In genomic region chr15:102948842-102949241, GRCm38 (mm10) we compare ENCODE assay signal across 22 mouse cellular contexts. TPM values are rescaled to one million over a fixed set of nuclear protein-coding genes. Genes with fewer than 3 reads are reported as not detected.
DNase-seq lines count a peak whose midpoint lies in the region; ATAC-seq and TF ChIP-seq lines count a peak whose summit lies in the region.
"Had no signal": no experiment of that assay in that cellular context is flagged by ENCODE, and none has a peak within 500 bp of the region (broad histone marks: within the 10 kb centered on the region; RNA-seq: fewer than 3 reads in every experiment).

No protein-coding gene starts in this region.

- H3K4me1 ChIP-seq in cerebellum, adult 2 months (ENCODE audit: control insufficient read depth, insufficient read depth, low read length), result no peaks in the 10 kb centered on the region
- H3K4me1 ChIP-seq in limb, embryonic 11.5 days (ENCODE audit: control insufficient read depth, insufficient read depth, low read length), result peaks cover 4% of the 10 kb centered on the region; the same call in 1 of the 2 replicates
- no peaks in the 10 kb centered on the region for H3K4me1 ChIP-seq in neural tube, embryonic 15.5 days
- no peaks in the 10 kb centered on the region for H3K4me1 ChIP-seq in intestine, postnatal 0 days (replicated peaks; ENCODE audit: control insufficient read depth, insufficient read depth, low read length)
- H3K4me1 ChIP-seq: embryonic facial prominence, embryonic 15.5 days; heart, embryonic 12.5 days; hindbrain, embryonic 10.5 days had no signal

- no peak for TF ChIP-seq CTCF in cerebellum, adult 2 months (IDR thresholded peaks at IDR 0.05; ENCODE audit: borderline replicate concordance, insufficient read depth, low read depth, low read length)
- no peak for TF ChIP-seq CTCF in intestine, postnatal 0 days (IDR thresholded peaks at IDR 0.05; ENCODE audit: low read depth)

- H3K79me2 ChIP-seq in myocyte (ENCODE audit: control insufficient read depth, insufficient read depth), result peaks cover 37% of the 10 kb centered on the region

- peak overlapping the region; percentile 5; the same call in 1 of the 2 replicates for H3K4me2 ChIP-seq in limb, embryonic 11.5 days (ENCODE audit: low read depth, severe bottlenecking)
- peak overlapping the region; percentile 100 for H3K4me2 ChIP-seq in myocyte (ENCODE audit: low read depth)
- H3K4me2 ChIP-seq in neural tube, embryonic 15.5 days, result peak overlapping the region; percentile 41
- no peak overlapping the region for H3K4me2 ChIP-seq in intestine, postnatal 0 days (replicated peaks; ENCODE audit: low read depth)
- H3K4me2 ChIP-seq: embryonic facial prominence, embryonic 15.5 days; heart, embryonic 12.5 days; hindbrain, embryonic 14.5 days had no signal

- 13% methylated on average over 2 of the region's 2 CpGs for WGBS in cerebellum, adult 2 months
- WGBS in limb, embryonic 11.5 days, result 18% methylated on average over 2 of the region's 2 CpGs
- WGBS in neural tube, embryonic 15.5 days, result 8% methylated on average over 2 of the region's 2 CpGs
- 22% methylated on average over 2 of the region's 2 CpGs for WGBS in intestine, postnatal 0 days

- H3ac ChIP-seq in myocyte (ENCODE audit: control insufficient read depth, insufficient read length), result no peak overlapping the region

- H3K27ac ChIP-seq in cerebellum, adult 2 months (ENCODE audit: insufficient read depth, low read length), result no peak overlapping the region
- H3K27ac ChIP-seq in limb, embryonic 11.5 days (replicated peaks; ENCODE audit: low read depth, low read length), result no peak overlapping the region
- H3K27ac ChIP-seq in neural tube, embryonic 15.5 days (replicated peaks), result peak overlapping the region; percentile 80
- H3K27ac ChIP-seq in intestine, postnatal 0 days (ENCODE audit: low read depth, low read length), result no peak overlapping the region
- H3K27ac ChIP-seq: embryonic facial prominence, embryonic 15.5 days; hindbrain, embryonic 10.5 days; hindbrain, embryonic 14.5 days had no signal

- peaks cover 8% of the 10 kb centered on the region; the same call in 1 of the 2 replicates for H3K27me3 ChIP-seq in cerebellum, adult 2 months (ENCODE audit: control insufficient read depth, insufficient read depth, low read length)
- peaks cover 68% of the 10 kb centered on the region for H3K27me3 ChIP-seq in limb, embryonic 11.5 days (ENCODE audit: control insufficient read depth, insufficient read depth, low read length)
- no peaks in the 10 kb centered on the region for H3K27me3 ChIP-seq in myocyte (ENCODE audit: control insufficient read depth, insufficient read depth, insufficient read length)
- peaks cover 89% of the 10 kb centered on the region for H3K27me3 ChIP-seq in neural tube, embryonic 15.5 days (replicated peaks)
- H3K27me3 ChIP-seq in intestine, postnatal 0 days (replicated peaks; ENCODE audit: control insufficient read depth, insufficient read depth, low read length), result peaks cover 98% of the 10 kb centered on the region

- no peak for ATAC-seq in limb, embryonic 11.5 days (ENCODE audit: insufficient number of reproducible peaks, low FRiP score, low TSS enrichment, low read depth)
- ATAC-seq in neural tube, embryonic 15.5 days (ENCODE audit: low FRiP score), result no peak
- no peak for ATAC-seq in intestine, postnatal 0 days
- ATAC-seq: forebrain, embryonic 16.5 days had no signal

- no peak overlapping the region for H3K4me3 ChIP-seq in cerebellum, adult 2 months (replicated peaks; ENCODE audit: insufficient read depth, low read depth, low read length)
- no peak overlapping the region for H3K4me3 ChIP-seq in limb, embryonic 11.5 days (ENCODE audit: low read depth, low read length)
- peak overlapping the region; percentile 26 for H3K4me3 ChIP-seq in myocyte
- H3K4me3 ChIP-seq in neural tube, embryonic 15.5 days (replicated peaks), result peak overlapping the region; percentile 24
- no peak overlapping the region for H3K4me3 ChIP-seq in intestine, postnatal 0 days (ENCODE audit: low read depth, low read length)
- H3K4me3 ChIP-seq: embryonic facial prominence, embryonic 15.5 days; erythroblast, embryonic 14.5 days; heart, embryonic 12.5 days; hindbrain, embryonic 10.5 days had no signal

- TF ChIP-seq POLR2A in cerebellum, adult 2 months (IDR thresholded peaks at IDR 0.05; ENCODE audit: borderline replicate concordance, insufficient read depth, low read length), result no peak
- no peak for TF ChIP-seq POLR2A in myocyte (IDR thresholded peaks at IDR 0.05; ENCODE audit: insufficient read length, low read depth)

- H3K36me3 ChIP-seq in limb, embryonic 11.5 days (ENCODE audit: control insufficient read depth, insufficient read depth, low read length), result no peaks in the 10 kb centered on the region
- H3K36me3 ChIP-seq in myocyte (ENCODE audit: control insufficient read depth, insufficient read depth), result no peaks in the 10 kb centered on the region
- H3K36me3 ChIP-seq in neural tube, embryonic 15.5 days, result no peaks in the 10 kb centered on the region
- H3K36me3 ChIP-seq in intestine, postnatal 0 days (ENCODE audit: control insufficient read depth, insufficient read depth), result no peaks in the 10 kb centered on the region
- H3K36me3 ChIP-seq: embryonic facial prominence, embryonic 15.5 days; heart, embryonic 12.5 days; hindbrain, embryonic 10.5 days had no signal

- peak; percentile 39 to 50 for DNase-seq in cerebellum, postnatal 14 days
- DNase-seq in cerebellum, adult 2 months, result no peak
- DNase-seq in limb, embryonic 11.5 days (ENCODE audit: low spot score), result no peak
- DNase-seq in layer of hippocampus, adult 9-10 months (ENCODE audit: low spot score), result no peak
- DNase-seq: adrenal gland, postnatal 14 days; B cell, adult 2 months; cerebellum, adult 18-20 months; embryo, embryonic 11 days; gastrocnemius, postnatal 14 days had no signal

- no peaks in the 10 kb centered on the region for H3K9me3 ChIP-seq in limb, embryonic 11.5 days (ENCODE audit: control insufficient read depth, low read length)
- H3K9me3 ChIP-seq in neural tube, embryonic 15.5 days (replicated peaks), result no peaks in the 10 kb centered on the region
- H3K9me3 ChIP-seq in intestine, postnatal 0 days (ENCODE audit: control insufficient read depth), result no peaks in the 10 kb centered on the region
- H3K9me3 ChIP-seq: embryonic facial prominence, embryonic 15.5 days; heart, embryonic 12.5 days; hindbrain, embryonic 10.5 days had no signal

- H3K9ac ChIP-seq in limb, embryonic 11.5 days (ENCODE audit: low read length), result peak overlapping the region; percentile 22; the same call in 1 of the 2 replicates
- no peak overlapping the region for H3K9ac ChIP-seq in neural tube, embryonic 15.5 days (replicated peaks)
- no peak overlapping the region for H3K9ac ChIP-seq in intestine, postnatal 0 days (ENCODE audit: low read depth, low read length)
- H3K9ac ChIP-seq: embryonic facial prominence, embryonic 15.5 days; heart, embryonic 12.5 days; hindbrain, embryonic 14.5 days had no signal

TF ChIP-seq in myocyte, 11 proteins besides CTCF, POLR2A, EP300 and RAD21:
- TF ChIP-seq E2F4 (IDR thresholded peaks at IDR 0.05; ENCODE audit: insufficient read depth) (no peak), USF1 (IDR thresholded peaks at IDR 0.05; ENCODE audit: low read depth) (no peak), POLR2AphosphoS2 (IDR thresholded peaks at IDR 0.05; ENCODE audit: insufficient read length, low read depth) (no peak), TCF12 (IDR thresholded peaks at IDR 0.05; ENCODE audit: insufficient read depth, poor library complexity, severe bottlenecking) (no peak), REST (IDR thresholded peaks at IDR 0.05; ENCODE audit: insufficient read depth, insufficient read length) (no peak), MYOG (IDR thresholded peaks at IDR 0.05; ENCODE audit: control insufficient read depth in 1 of 3, insufficient read depth in 1 of 3, insufficient read length in 2 of 3, low read depth in 2 of 3) (no peak)

RNA-seq across cellular contexts. Expression of gene Hoxc11, which starts 5.4 kb away (rescaled TPM):
- not detected in 2 replicates for polyA plus RNA-seq in cerebellum, adult 2 months (2012; rRNA removed)
- polyA plus RNA-seq in limb, embryonic 11.5 days (2014; fragmentation: Nextera tagmentation; extraction: Ambion mirVana), result 5.5 and 5.9 TPM in 2 replicates
- polyA plus RNA-seq in myocyte (2012; fragmentation: generic; extraction: Trizol), result 20.5 TPM
- 2.1 and 5.6 TPM in 2 replicates for polyA plus RNA-seq in neural tube, embryonic 15.5 days (2015; fragmentation: Nextera tagmentation; extraction: Ambion mirVana)
- polyA plus RNA-seq in intestine, postnatal 0 days (2015; fragmentation: Nextera tagmentation; extraction: Ambion mirVana), result not detected in 2 replicates
- polyA plus RNA-seq: embryonic facial prominence, embryonic 11.5 days; embryonic facial prominence, embryonic 15.5 days; erythroblast, embryonic 14.5 days; forebrain, embryonic 11.5 days; forebrain, embryonic 16.5 days; frontal cortex, adult 2 months; heart, embryonic 12.5 days; heart, embryonic 16.5 days; hindbrain, embryonic 10.5 days; hindbrain, embryonic 14.5 days had no signal

RNA-seq across cellular contexts. Expression of gene Hoxc12, which starts 12.3 kb away (rescaled TPM):
- not detected in 2 replicates for polyA plus RNA-seq in cerebellum, adult 2 months (2012; rRNA removed)
- 0.96 and 1.2 TPM in 2 replicates for polyA plus RNA-seq in limb, embryonic 11.5 days (2014; fragmentation: Nextera tagmentation; extraction: Ambion mirVana)
- 5.6 TPM for polyA plus RNA-seq in myocyte (2012; fragmentation: generic; extraction: Trizol)
- polyA plus RNA-seq in neural tube, embryonic 15.5 days (2015; fragmentation: Nextera tagmentation; extraction: Ambion mirVana), result 12.7 and 19.7 TPM in 2 replicates
- not detected in 2 replicates for polyA plus RNA-seq in intestine, postnatal 0 days (2015; fragmentation: Nextera tagmentation; extraction: Ambion mirVana)
- polyA plus RNA-seq: embryonic facial prominence, embryonic 11.5 days; erythroblast, embryonic 14.5 days; forebrain, embryonic 11.5 days; forebrain, embryonic 16.5 days; frontal cortex, adult 2 months; heart, embryonic 12.5 days; heart, embryonic 16.5 days; hindbrain, embryonic 10.5 days; hindbrain, embryonic 14.5 days had no signal

RNA-seq across cellular contexts. Expression of gene Hoxc10, which starts 17.8 kb away (rescaled TPM):
- not detected in 2 replicates for polyA plus RNA-seq in cerebellum, adult 2 months (2012; rRNA removed)
- 43.9 and 56.2 TPM in 2 replicates for polyA plus RNA-seq in limb, embryonic 11.5 days (2014; fragmentation: Nextera tagmentation; extraction: Ambion mirVana)
- polyA plus RNA-seq in myocyte (2012; fragmentation: generic; extraction: Trizol), result 43.5 TPM
- polyA plus RNA-seq in neural tube, embryonic 15.5 days (2015; fragmentation: Nextera tagmentation; extraction: Ambion mirVana), result 51.3 and 71.0 TPM in 2 replicates
- polyA plus RNA-seq in intestine, postnatal 0 days (2015; fragmentation: Nextera tagmentation; extraction: Ambion mirVana), result 0.25 TPM in 1 of 2 replicates, not detected in the other
- polyA plus RNA-seq: embryonic facial prominence, embryonic 11.5 days; embryonic facial prominence, embryonic 15.5 days; erythroblast, embryonic 14.5 days; forebrain, embryonic 11.5 days; forebrain, embryonic 16.5 days; frontal cortex, adult 2 months; heart, embryonic 12.5 days; heart, embryonic 16.5 days; hindbrain, embryonic 10.5 days; hindbrain, embryonic 14.5 days had no signal

RNA-seq across cellular contexts. Expression of gene Hoxc5, which starts 18.4 kb away (rescaled TPM):
- polyA plus RNA-seq in cerebellum, adult 2 months (2012; rRNA removed), result 1.5 and 2.2 TPM in 2 replicates
- polyA plus RNA-seq in limb, embryonic 11.5 days (2014; fragmentation: Nextera tagmentation; extraction: Ambion mirVana), result 8.3 and 9.1 TPM in 2 replicates
- polyA plus RNA-seq in myocyte (2012; fragmentation: generic; extraction: Trizol), result 1.2 TPM
- 14.6 and 20.7 TPM in 2 replicates for polyA plus RNA-seq in neural tube, embryonic 15.5 days (2015; fragmentation: Nextera tagmentation; extraction: Ambion mirVana)
- polyA plus RNA-seq in intestine, postnatal 0 days (2015; fragmentation: Nextera tagmentation; extraction: Ambion mirVana), result 3.4 and 3.9 TPM in 2 replicates
- polyA plus RNA-seq: erythroblast, embryonic 14.5 days; forebrain, embryonic 11.5 days; forebrain, embryonic 16.5 days; frontal cortex, adult 2 months had no signal

RNA-seq across cellular contexts. Expression of gene Hoxc9, which starts 27.4 kb away (rescaled TPM):
- polyA plus RNA-seq in cerebellum, adult 2 months (2012; rRNA removed), result not detected in 2 replicates
- 4.4 and 6.1 TPM in 2 replicates for polyA plus RNA-seq in limb, embryonic 11.5 days (2014; fragmentation: Nextera tagmentation; extraction: Ambion mirVana)
- 10.5 TPM for polyA plus RNA-seq in myocyte (2012; fragmentation: generic; extraction: Trizol)
- polyA plus RNA-seq in neural tube, embryonic 15.5 days (2015; fragmentation: Nextera tagmentation; extraction: Ambion mirVana), result 19.7 and 30.9 TPM in 2 replicates
- polyA plus RNA-seq in intestine, postnatal 0 days (2015; fragmentation: Nextera tagmentation; extraction: Ambion mirVana), result 0.43 and 0.58 TPM in 2 replicates
- polyA plus RNA-seq: embryonic facial prominence, embryonic 11.5 days; embryonic facial prominence, embryonic 15.5 days; erythroblast, embryonic 14.5 days; forebrain, embryonic 11.5 days; forebrain, embryonic 16.5 days; frontal cortex, adult 2 months; heart, embryonic 12.5 days; heart, embryonic 16.5 days; hindbrain, embryonic 10.5 days had no signal

Comparison
In these comparisons a context has a peak if more than half of its experiments do, and no peak if none do; other contexts are left out.
1. DNase-seq: peak in cerebellum, postnatal 14 days (2 of 2); none in cerebellum, adult 2 months (0 of 2), limb, embryonic 11.5 days (single experiment) and layer of hippocampus, adult 9-10 months (single experiment).
2. H3K4me3 ChIP-seq: peak in myocyte (single experiment) and neural tube, embryonic 15.5 days (single experiment); none in cerebellum, adult 2 months (single experiment), limb, embryonic 11.5 days (single experiment) and intestine, postnatal 0 days (single experiment).
3. RNA of gene Hoxc10, which starts 17.8 kb away (polyA plus RNA-seq): 43.9 to 56.2 TPM in limb, embryonic 11.5 days, 51.3 to 71.0 TPM in neural tube, embryonic 15.5 days and 43.5 TPM in myocyte (single experiment); 0.25 TPM in intestine, postnatal 0 days and not detected in cerebellum, adult 2 months; every median in the first group is over 10 times any median in the second.